Mouse (Mus musculus): ENCODE measurements around the gene Ryk.

Ryk gene

GRCm38 (mm10) chr9:102948706-102949105 lies 114.0 kb downstream of the Ryk start:
- DNase-seq (ENCODE audit: low read depth, low spot score), result peak; percentile 72

- DNase-seq (ENCODE audit: low read depth, low spot score), result no peak
Observed at GRCm38 (mm10) chr9:102951091-102951994, 116.6 kb downstream of the Ryk start.

GRCm38 (mm10) chr9:102955866-102956265 lies 121.1 kb downstream of the Ryk start:
- no peak for DNase-seq (ENCODE audit: low read depth, low spot score)

Measured in R1 (cell line).